Mouse (Mus musculus) spleen, postnatal 0 days (tissue): ENCODE data around the gene Acat1. TPM values are rescaled to one million over a fixed set of nuclear protein-coding genes. Genes with fewer than 3 reads are reported as not detected.

Experiments used
- polyA plus RNA-seq: library from polyadenylated mRNA; unstranded; fragments of >200 nt; fragmentation: Nextera tagmentation; extraction: Ambion mirVana; gene quantifications from 2 replicates; pipeline ENCODE4 v1.2.1, GENCODE M21; 2015

Gene Acat1
- 50.8 and 56.1 TPM in 2 replicates for polyA plus RNA-seq

GRCm38 (mm10) chr9:53609968-53610781 is at the start of gene Acat1:
Gene Acat1 (minus strand): TSS chr9:53610382.

GRCm38 (mm10) chr9:53536558-53537320 is 73.4 kb downstream of the Acat1 start, which contains the start of the genes Atm and Npat:
Gene Atm (minus strand): TSS chr9:53536740.
Gene Npat (plus strand): TSS chr9:53537047.

Other genes starting within 250 kb of the Acat1 start
- 6.1 and 9.6 TPM in 2 replicates for gene Kdelc2, start 226.4 kb downstream of the Acat1 start, polyA plus RNA-seq
- gene 4930550C14Rik, start 208.1 kb downstream of the Acat1 start, polyA plus RNA-seq: 1.9 and 2.1 TPM in 2 replicates
- 7.4 and 8.1 TPM in 2 replicates for gene Atm, start 73.6 kb downstream of the Acat1 start, polyA plus RNA-seq
- gene Npat, start 73.3 kb downstream of the Acat1 start, polyA plus RNA-seq: 8.1 and 9.0 TPM in 2 replicates
- 16.7 and 16.9 TPM in 2 replicates for gene Cul5, start 59.6 kb upstream of the Acat1 start, polyA plus RNA-seq
- 1.0 and 1.1 TPM in 2 replicates for gene Rab39, start 95.8 kb upstream of the Acat1 start, polyA plus RNA-seq
- 1.2 and 1.4 TPM in 2 replicates for gene Slc35f2, start 161.2 kb upstream of the Acat1 start, polyA plus RNA-seq
- gene Sln, start 239.8 kb upstream of the Acat1 start, polyA plus RNA-seq: 0.32 TPM in 2 replicates